Mouse (Mus musculus) E14TG2a.4 (cell line): ENCODE results near the gene Acadsb.

Source experiments
- H3K27me3 ChIP-seq: 2 replicates; pipeline ENCODE4 v1.6.1; 2014; ENCODE audit warnings: low read length, control low read depth; ENCODE audit not compliant: insufficient read depth
- H3K36me3 ChIP-seq: 2 replicates; pipeline ENCODE4 v1.6.1; 2014; ENCODE audit warnings: low read length, control low read depth; ENCODE audit not compliant: insufficient read depth
- H3K4me1 ChIP-seq: replicated peaks from 2 replicates; pipeline ENCODE4 v1.6.1; 2014; ENCODE audit warnings: low read depth, low read length, control low read depth
- H3K4me3 ChIP-seq: replicated peaks from 2 replicates; pipeline ENCODE4 v1.5.1; 2014; ENCODE audit warnings: mild to moderate bottlenecking, low read length
- H3K9me3 ChIP-seq: 2 replicates; pipeline ENCODE4 v1.6.1; 2014; ENCODE audit warnings: low read length, control low read depth
- CTCF ChIP-seq: conservative IDR thresholded peaks from 2 replicates; pipeline ENCODE4 v1.5.1; 2014; ENCODE audit warnings: low read length
- NANOG ChIP-seq: IDR thresholded peaks from 2 replicates; pipeline ENCODE4 v1.6.1; 2014; ENCODE audit warnings: borderline replicate concordance, low read length, mixed read lengths
- POU5F1 ChIP-seq: IDR thresholded peaks from 2 replicates; pipeline ENCODE4 v1.6.1; 2014; ENCODE audit warnings: low read length, borderline replicate concordance

Gene Acadsb

DNA sequence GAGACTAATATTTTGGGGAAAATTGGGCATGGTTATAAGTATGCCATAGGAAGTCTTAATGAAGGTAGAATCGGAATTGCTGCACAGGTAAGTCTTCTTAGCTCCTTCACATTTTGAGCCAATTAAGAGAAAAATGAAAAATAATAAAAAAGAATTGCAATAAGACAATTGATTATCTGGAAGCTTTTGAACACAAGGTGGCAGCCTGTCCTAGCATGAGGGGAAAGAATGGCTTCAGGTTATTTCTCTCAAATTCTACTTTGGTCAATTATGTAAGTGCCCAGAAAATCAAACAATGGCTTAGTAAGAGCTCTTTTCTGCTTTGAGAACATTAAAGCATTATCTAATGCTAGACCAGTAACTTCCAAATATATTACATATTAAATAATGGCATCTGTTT is 23.9 kb downstream of the Acadsb start:
- H3K27me3 ChIP-seq = no peaks in the 10 kb centered on the region
- no peak overlapping the region for H3K4me3 ChIP-seq
- H3K9me3 ChIP-seq = no peaks in the 10 kb centered on the region
- no peak for TF ChIP-seq NANOG
- no peak for TF ChIP-seq CTCF
- TF ChIP-seq POU5F1 = no peak
- H3K4me1 ChIP-seq = peaks cover 12% of the 10 kb centered on the region
- H3K36me3 ChIP-seq = no peaks in the 10 kb centered on the region

GRCm38 (mm10) chr7:131437051-131437450 is 26.6 kb downstream of the Acadsb start:
- Histone ChIP-seq H3K4me3 (no peak overlapping the region), H3K27me3 (no peaks in the 10 kb centered on the region), H3K4me1 (peaks cover 12% of the 10 kb centered on the region), H3K36me3 (no peaks in the 10 kb centered on the region), H3K9me3 (no peaks in the 10 kb centered on the region)
- no peak for TF ChIP-seq POU5F1
- TF ChIP-seq NANOG = no peak

- Histone ChIP-seq H3K27me3 (no peaks in the 10 kb centered on the region), H3K9me3 (no peaks in the 10 kb centered on the region), H3K36me3 (no peaks in the 10 kb centered on the region), H3K4me3 (no peak overlapping the region), H3K4me1 (no peaks in the 10 kb centered on the region)
- TF ChIP-seq NANOG = no peak
- TF ChIP-seq CTCF = no peak
- TF ChIP-seq POU5F1 = no peak
These were observed 46.3 kb downstream of the Acadsb start for GRCm38 (mm10) chr7:131456714-131457113.

GRCm38 (mm10) chr7:131465117-131465601 is 54.8 kb downstream of the Acadsb start:
- H3K36me3 ChIP-seq = no peaks in the 10 kb centered on the region
- H3K4me1 ChIP-seq = peaks cover 12% of the 10 kb centered on the region
- H3K4me3 ChIP-seq = no peak overlapping the region
- no peak for TF ChIP-seq NANOG
- H3K27me3 ChIP-seq = no peaks in the 10 kb centered on the region
- peaks cover 12% of the 10 kb centered on the region; the same call in 1 of the 2 replicates for H3K9me3 ChIP-seq

DNA sequence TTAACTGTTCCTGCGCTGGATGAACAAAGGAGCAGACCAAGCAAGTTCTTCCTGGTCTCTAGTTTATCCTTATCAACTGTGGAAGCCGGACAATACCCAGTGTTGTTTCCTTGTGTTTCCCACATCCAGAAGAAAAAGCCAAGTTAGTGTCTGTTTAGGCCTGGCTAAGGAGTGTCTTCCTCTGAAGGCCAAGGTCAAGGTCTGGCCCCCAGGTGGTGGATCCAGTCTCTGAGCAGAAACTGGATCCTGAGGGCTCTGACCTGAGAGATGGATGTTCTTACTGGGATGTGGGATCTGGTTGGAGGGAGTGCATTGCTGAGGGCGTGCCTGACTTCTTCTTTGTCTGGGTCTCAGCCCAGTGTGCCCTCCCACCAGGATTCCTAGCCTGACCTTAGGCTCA is 55.3 kb downstream of the Acadsb start:
- no peaks in the 10 kb centered on the region for H3K27me3 ChIP-seq
- TF ChIP-seq CTCF = no peak
- TF ChIP-seq NANOG = no peak
- no peak for TF ChIP-seq POU5F1

GRCm38 (mm10) chr7:131467312-131467711 is 56.9 kb downstream of the Acadsb start:
- H3K4me1 ChIP-seq = peaks cover 12% of the 10 kb centered on the region
- no peaks in the 10 kb centered on the region for H3K36me3 ChIP-seq
- TF ChIP-seq NANOG = no peak
- TF ChIP-seq POU5F1 = no peak
- no peak for TF ChIP-seq CTCF
- H3K9me3 ChIP-seq = peaks cover 12% of the 10 kb centered on the region; the same call in 1 of the 2 replicates
- no peaks in the 10 kb centered on the region for H3K27me3 ChIP-seq
- no peak overlapping the region for H3K4me3 ChIP-seq

More for the DNA sequence above, 55.3 kb downstream of the Acadsb start:
- peaks cover 12% of the 10 kb centered on the region; the same call in 1 of the 2 replicates for H3K9me3 ChIP-seq
- H3K4me1 ChIP-seq = peaks cover 12% of the 10 kb centered on the region
- H3K4me3 ChIP-seq = no peak overlapping the region
- no peaks in the 10 kb centered on the region for H3K36me3 ChIP-seq

GRCm38 (mm10) chr7:131469506-131469905 is 59.1 kb downstream of the Acadsb start:
- H3K9me3 ChIP-seq = peaks cover 12% of the 10 kb centered on the region; the same call in 1 of the 2 replicates
- no peak overlapping the region for H3K4me3 ChIP-seq
- H3K27me3 ChIP-seq = no peaks in the 10 kb centered on the region; the same call in 1 of the 2 replicates
- peaks cover 12% of the 10 kb centered on the region for H3K4me1 ChIP-seq
- TF ChIP-seq NANOG (no peak), POU5F1 (no peak), CTCF (peak; percentile 66)
- no peaks in the 10 kb centered on the region for H3K36me3 ChIP-seq

GRCm38 (mm10) chr7:131471551-131471950 is 61.1 kb downstream of the Acadsb start:
- Histone ChIP-seq H3K9me3 (0 out of 2 replicates have a peak, but pooled peaks cover 3% of the 10 kb centered on the region), H3K4me3 (no peak overlapping the region), H3K27me3 (no peaks in the 10 kb centered on the region; the same call in 1 of the 2 replicates), H3K36me3 (no peaks in the 10 kb centered on the region), H3K4me1 (no peaks in the 10 kb centered on the region)
- no peak for TF ChIP-seq POU5F1
- TF ChIP-seq NANOG = no peak
- no peak for TF ChIP-seq CTCF

- no peak for TF ChIP-seq POU5F1
- H3K4me3 ChIP-seq = no peak overlapping the region
- H3K4me1 ChIP-seq = no peaks in the 10 kb centered on the region
- peaks cover 3% of the 10 kb centered on the region; the same call in 1 of the 2 replicates for H3K27me3 ChIP-seq
- H3K36me3 ChIP-seq = no peaks in the 10 kb centered on the region
- no peaks in the 10 kb centered on the region for H3K9me3 ChIP-seq
These were observed 66.7 kb downstream of the Acadsb start for GRCm38 (mm10) chr7:131477140-131477539.

- Histone ChIP-seq H3K27me3 (peaks cover 3% of the 10 kb centered on the region; the same call in 1 of the 2 replicates), H3K4me3 (no peak overlapping the region), H3K36me3 (no peaks in the 10 kb centered on the region), H3K9me3 (no peaks in the 10 kb centered on the region), H3K4me1 (no peaks in the 10 kb centered on the region)
- TF ChIP-seq NANOG (no peak), POU5F1 (no peak), CTCF (no peak)
These were observed 68.0 kb downstream of the Acadsb start for GRCm38 (mm10) chr7:131478403-131478802.
